Mouse (Mus musculus): ENCODE measurements around the gene Gm48551. TPM values are rescaled to one million over a fixed set of nuclear protein-coding genes. Genes with fewer than 3 reads are reported as not detected.

The Gm48551 gene
- polyA plus RNA-seq, 1 experiment from 2014 or later = 3.6 TPM

DNA sequence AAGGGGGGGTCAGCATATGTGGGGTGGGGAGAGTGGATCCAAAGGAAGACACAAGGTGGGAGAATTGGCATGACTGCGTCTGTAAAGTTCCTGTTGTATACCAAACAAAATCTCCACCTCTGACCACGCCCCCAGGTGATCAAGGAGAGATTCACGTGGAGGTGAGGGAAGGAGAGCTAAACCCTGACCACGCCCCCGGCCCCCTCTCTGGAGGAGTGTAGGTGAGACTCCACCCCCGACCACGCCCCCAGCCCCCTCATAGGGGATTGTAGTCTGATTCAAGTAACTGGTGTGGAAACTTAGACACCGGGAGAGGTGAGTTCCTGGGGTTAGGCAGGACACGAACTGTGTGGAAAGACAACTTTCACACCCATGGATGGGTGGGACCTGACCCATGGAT is 19.8 kb downstream of the Gm48551 start:
- 18% methylated on average over 9 of the region's 9 CpGs for whole genome bisulfite sequencing
- no peak for ATAC-seq
- Histone ChIP-seq H3K27ac (ENCODE audit: low read depth, low read length) (no peak overlapping the region), H3K4me3 (ENCODE audit: low read depth, low read length) (no peak overlapping the region), H3K4me2 (ENCODE audit: low read length) (no peak overlapping the region), H3K27me3 (replicated peaks; ENCODE audit: control insufficient read depth, insufficient read depth, low read length) (0 out of 2 replicates have a peak, but pooled peaks cover 5% of the 10 kb centered on the region), H3K4me1 (ENCODE audit: control insufficient read depth, insufficient read depth, low read length) (peaks cover 34% of the 10 kb centered on the region), H3K9ac (ENCODE audit: low read length) (no peak overlapping the region), H3K9me3 (replicated peaks; ENCODE audit: control insufficient read depth, low read length) (no peaks in the 10 kb centered on the region), H3K36me3 (ENCODE audit: control insufficient read depth, insufficient read depth, low read length) (peaks cover 52% of the 10 kb centered on the region)
- DNase-seq (ENCODE audit: low spot score) = no peak

DNA sequence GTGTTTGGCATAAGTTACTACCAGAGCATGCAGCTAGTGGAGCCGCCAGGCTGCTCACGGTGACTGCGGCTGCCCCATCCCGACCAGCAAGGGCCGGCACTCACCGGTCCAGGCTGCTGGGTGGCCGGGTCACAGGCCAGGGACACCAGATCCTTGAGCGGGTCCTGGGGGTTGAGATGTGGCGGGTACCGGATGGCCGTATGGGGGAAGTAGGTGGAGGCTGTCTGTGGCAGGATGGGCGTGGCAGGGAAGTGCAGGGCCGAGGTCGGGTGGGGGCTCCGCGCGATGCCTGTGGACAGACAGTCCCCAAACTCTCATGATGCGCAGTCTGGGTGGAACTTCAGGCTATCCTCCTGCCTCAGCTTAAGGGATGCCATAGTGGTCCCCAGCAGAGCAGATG is 20.5 kb downstream of the Gm48551 start:
- H3K27me3 ChIP-seq (replicated peaks; ENCODE audit: control insufficient read depth, insufficient read depth, low read length) = 0 out of 2 replicates have a peak, but pooled peaks cover 5% of the 10 kb centered on the region
- peaks cover 34% of the 10 kb centered on the region for H3K4me1 ChIP-seq (ENCODE audit: control insufficient read depth, insufficient read depth, low read length)

DNA sequence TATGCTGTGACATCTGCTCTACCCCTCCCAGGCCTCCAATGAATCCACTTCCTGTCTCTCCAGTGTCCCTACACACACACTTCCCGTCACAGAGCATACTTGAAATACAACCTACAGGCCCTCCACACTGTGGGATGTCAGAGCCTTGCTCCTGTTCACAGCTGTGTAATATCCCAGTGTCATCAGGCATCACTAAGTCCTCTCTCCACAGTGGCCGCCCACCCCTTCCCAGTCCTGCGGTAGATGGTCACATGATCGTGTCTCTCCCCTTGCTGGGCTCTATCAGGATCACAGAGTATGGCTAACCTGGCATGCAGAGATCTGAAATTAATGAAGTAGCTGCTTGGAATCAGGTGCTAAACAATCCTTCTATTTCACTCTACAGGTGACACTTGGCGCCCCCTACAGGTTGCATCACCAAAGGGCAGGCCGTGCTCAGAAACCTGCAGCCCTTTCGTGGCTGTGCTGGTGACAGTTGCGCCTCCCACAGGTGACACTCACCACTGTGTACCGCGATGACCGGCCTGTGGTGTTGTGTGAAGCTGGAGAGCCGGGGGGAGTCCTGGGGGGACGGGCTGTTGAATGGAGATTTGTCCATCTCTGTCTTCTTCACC is 21.4 kb downstream of the Gm48551 start:
- Histone ChIP-seq H3K27ac (ENCODE audit: low read depth, low read length) (no peak overlapping the region), H3K9me3 (replicated peaks; ENCODE audit: control insufficient read depth, low read length) (no peaks in the 10 kb centered on the region), H3K4me1 (ENCODE audit: control insufficient read depth, insufficient read depth, low read length) (peaks cover 34% of the 10 kb centered on the region), H3K4me3 (ENCODE audit: low read depth, low read length) (no peak overlapping the region), H3K9ac (ENCODE audit: low read length) (no peak overlapping the region), H3K4me2 (ENCODE audit: low read length) (no peak overlapping the region), H3K36me3 (ENCODE audit: control insufficient read depth, insufficient read depth, low read length) (peaks cover 37% of the 10 kb centered on the region), H3K27me3 (replicated peaks; ENCODE audit: control insufficient read depth, insufficient read depth, low read length) (0 out of 2 replicates have a peak, but pooled peaks cover 5% of the 10 kb centered on the region)
- ATAC-seq (no peak), DNase-seq (ENCODE audit: low spot score) (peak; percentile 42)
- 47% methylated on average over 13 of the region's 13 CpGs for WGBS

More for the DNA sequence above, 20.5 kb downstream of the Gm48551 start:
- Histone ChIP-seq H3K9ac (ENCODE audit: low read length) (no peak overlapping the region), H3K9me3 (replicated peaks; ENCODE audit: control insufficient read depth, low read length) (no peaks in the 10 kb centered on the region), H3K4me2 (ENCODE audit: low read length) (no peak overlapping the region), H3K4me3 (ENCODE audit: low read depth, low read length) (no peak overlapping the region), H3K36me3 (ENCODE audit: control insufficient read depth, insufficient read depth, low read length) (peaks cover 46% of the 10 kb centered on the region), H3K27ac (ENCODE audit: low read depth, low read length) (no peak overlapping the region)
- ATAC-seq = no peak
- WGBS = 71% methylated on average over 18 of the region's 18 CpGs
- no peak for DNase-seq (ENCODE audit: low spot score)

DNA sequence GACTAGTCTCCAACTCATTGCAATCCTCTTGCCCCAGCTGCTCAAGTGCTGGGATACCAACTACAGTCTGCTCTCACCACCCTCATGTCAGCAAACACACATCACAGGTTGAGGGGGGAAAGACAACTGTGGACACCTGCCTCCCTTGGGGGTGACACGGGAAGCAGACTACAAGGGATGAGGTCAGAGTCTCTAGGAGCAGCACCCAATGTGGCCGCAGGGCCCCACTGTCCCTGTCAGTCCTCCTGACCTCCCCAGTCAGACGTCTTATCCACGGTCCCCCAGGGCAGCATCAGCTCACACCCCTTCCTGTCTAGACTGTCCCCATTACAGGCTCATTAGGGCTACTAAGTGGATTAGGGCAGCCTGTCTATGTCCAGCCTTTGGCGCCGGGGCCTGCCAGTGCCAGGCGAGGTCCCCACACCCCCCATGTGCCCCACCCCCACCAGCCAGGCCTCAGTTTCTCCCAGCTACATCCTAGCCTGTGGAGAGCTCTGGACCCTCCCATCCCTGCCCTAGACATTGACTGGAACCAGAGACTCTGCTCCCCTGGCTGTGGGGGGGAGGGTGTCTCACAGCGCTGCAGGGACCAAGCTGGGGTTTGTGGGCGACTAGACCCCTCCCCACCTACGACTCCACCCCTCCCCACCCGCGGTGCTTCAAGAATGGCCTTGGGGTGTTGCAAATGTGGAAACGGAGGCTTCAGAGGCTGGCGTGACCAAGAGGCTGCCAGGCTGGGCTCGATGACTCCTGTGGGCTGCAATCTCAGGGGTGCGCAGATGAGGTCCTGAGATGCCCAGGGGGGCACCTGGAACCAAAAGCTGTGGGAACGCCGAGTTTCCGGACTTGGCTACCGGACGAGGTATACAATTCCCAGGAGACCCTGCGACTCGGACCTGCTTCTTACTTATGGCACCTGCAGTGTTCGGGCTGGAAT is 22.5 kb downstream of the Gm48551 start:
- no peak overlapping the region for H3K4me3 ChIP-seq (ENCODE audit: low read depth, low read length)
- H3K4me2 ChIP-seq (ENCODE audit: low read length) = 0 out of 2 replicates have a peak overlapping the region, but pooled peaks have one; percentile 16
- WGBS = 31% methylated on average over 23 of the region's 24 CpGs

DNA sequence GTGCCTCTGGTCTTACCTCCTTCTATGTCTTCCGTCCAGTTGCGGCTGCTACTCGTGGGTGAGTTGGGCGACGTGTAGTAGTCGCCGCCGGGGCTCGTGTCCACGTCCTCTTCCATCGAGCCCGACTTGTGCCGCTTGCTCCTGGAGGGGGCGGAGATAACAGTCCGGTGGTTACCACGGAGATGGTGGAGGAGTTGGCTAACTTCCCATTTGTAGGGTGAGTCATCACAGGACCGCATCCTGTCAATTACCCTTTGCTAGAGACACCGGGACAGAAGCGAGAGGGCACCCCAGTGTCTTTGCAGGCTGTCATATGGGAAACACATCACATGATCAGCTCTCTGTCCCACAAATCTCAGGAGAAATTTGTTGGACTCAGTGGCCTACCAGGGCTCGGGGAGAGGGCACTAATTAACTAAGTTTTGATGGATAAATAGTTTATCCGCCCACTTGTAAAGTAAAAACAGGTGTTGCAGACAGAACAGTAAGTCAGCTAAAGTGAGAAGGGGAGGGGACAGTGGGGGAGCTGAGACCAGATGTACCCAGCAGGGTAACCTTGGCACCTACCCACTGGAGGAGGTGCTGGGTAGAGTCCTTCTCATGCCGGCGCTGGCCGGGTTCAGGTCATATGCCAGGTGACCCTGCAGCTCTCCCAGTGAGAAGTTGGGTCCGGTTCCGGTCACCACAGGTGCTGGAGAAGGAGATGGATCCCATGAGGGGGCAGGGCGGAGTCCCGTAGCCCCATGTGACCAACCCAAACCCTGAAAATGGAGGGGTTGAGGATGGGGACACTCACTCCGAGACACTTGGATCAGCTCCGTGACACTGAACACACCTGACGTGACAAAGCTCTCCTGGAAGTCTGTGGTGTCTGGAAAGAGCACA is 23.5 kb downstream of the Gm48551 start:
- no peaks in the 10 kb centered on the region for H3K9me3 ChIP-seq (replicated peaks; ENCODE audit: control insufficient read depth, low read length)
- H3K4me3 ChIP-seq (ENCODE audit: low read depth, low read length) = no peak overlapping the region
- ATAC-seq = no peak
- WGBS = 30% methylated on average over 31 of the region's 31 CpGs
- H3K9ac ChIP-seq (ENCODE audit: low read length) = peak overlapping the region; percentile 32
- DNase-seq (ENCODE audit: low spot score) = peak; percentile 78
- peaks cover 37% of the 10 kb centered on the region for H3K36me3 ChIP-seq (ENCODE audit: control insufficient read depth, insufficient read depth, low read length)
- H3K27ac ChIP-seq (ENCODE audit: low read depth, low read length) = no peak overlapping the region
- 0 out of 2 replicates have a peak, but pooled peaks cover 5% of the 10 kb centered on the region for H3K27me3 ChIP-seq (replicated peaks; ENCODE audit: control insufficient read depth, insufficient read depth, low read length)
- H3K4me2 ChIP-seq (ENCODE audit: low read length) = 0 out of 2 replicates have a peak overlapping the region, but pooled peaks have one; percentile 16
- H3K4me1 ChIP-seq (ENCODE audit: control insufficient read depth, insufficient read depth, low read length) = peaks cover 22% of the 10 kb centered on the region

More for the DNA sequence above, 22.5 kb downstream of the Gm48551 start:
- Histone ChIP-seq H3K36me3 (ENCODE audit: control insufficient read depth, insufficient read depth, low read length) (peaks cover 37% of the 10 kb centered on the region), H3K27me3 (replicated peaks; ENCODE audit: control insufficient read depth, insufficient read depth, low read length) (0 out of 2 replicates have a peak, but pooled peaks cover 5% of the 10 kb centered on the region), H3K9me3 (replicated peaks; ENCODE audit: control insufficient read depth, low read length) (no peaks in the 10 kb centered on the region), H3K4me1 (ENCODE audit: control insufficient read depth, insufficient read depth, low read length) (peaks cover 31% of the 10 kb centered on the region), H3K9ac (ENCODE audit: low read length) (peak overlapping the region; percentile 32; the same call in 1 of the 2 replicates), H3K27ac (ENCODE audit: low read depth, low read length) (no peak overlapping the region)
- no peak for DNase-seq (ENCODE audit: low spot score)
- ATAC-seq = no peak

DNA sequence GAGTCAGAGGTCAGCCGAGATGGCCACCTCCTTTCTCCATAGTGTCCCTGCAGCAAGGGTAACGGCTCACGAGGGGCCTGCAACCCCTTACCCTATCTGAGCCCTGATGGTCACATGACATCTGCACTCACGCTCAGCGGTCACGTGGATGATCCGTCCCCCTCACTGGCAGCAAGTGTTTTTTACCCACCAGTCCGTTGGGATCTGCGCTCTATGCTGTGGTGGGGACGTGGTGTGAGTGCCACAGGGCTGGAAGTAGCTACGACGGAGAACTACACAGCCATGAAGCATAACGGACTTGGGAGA is 24.1 kb downstream of the Gm48551 start:
- Histone ChIP-seq H3K4me3 (ENCODE audit: low read depth, low read length) (no peak overlapping the region), H3K9ac (ENCODE audit: low read length) (no peak overlapping the region; the same call in 1 of the 2 replicates), H3K27me3 (replicated peaks; ENCODE audit: control insufficient read depth, insufficient read depth, low read length) (0 out of 2 replicates have a peak, but pooled peaks cover 5% of the 10 kb centered on the region), H3K4me2 (ENCODE audit: low read length) (no peak overlapping the region), H3K4me1 (ENCODE audit: control insufficient read depth, insufficient read depth, low read length) (peaks cover 16% of the 10 kb centered on the region), H3K27ac (ENCODE audit: low read depth, low read length) (no peak overlapping the region), H3K9me3 (replicated peaks; ENCODE audit: control insufficient read depth, low read length) (no peaks in the 10 kb centered on the region), H3K36me3 (ENCODE audit: control insufficient read depth, insufficient read depth, low read length) (peaks cover 34% of the 10 kb centered on the region)
- DNase-seq (ENCODE audit: low spot score) (no peak), ATAC-seq (no peak)
- 58% methylated on average over 13 of the region's 13 CpGs for WGBS

DNA sequence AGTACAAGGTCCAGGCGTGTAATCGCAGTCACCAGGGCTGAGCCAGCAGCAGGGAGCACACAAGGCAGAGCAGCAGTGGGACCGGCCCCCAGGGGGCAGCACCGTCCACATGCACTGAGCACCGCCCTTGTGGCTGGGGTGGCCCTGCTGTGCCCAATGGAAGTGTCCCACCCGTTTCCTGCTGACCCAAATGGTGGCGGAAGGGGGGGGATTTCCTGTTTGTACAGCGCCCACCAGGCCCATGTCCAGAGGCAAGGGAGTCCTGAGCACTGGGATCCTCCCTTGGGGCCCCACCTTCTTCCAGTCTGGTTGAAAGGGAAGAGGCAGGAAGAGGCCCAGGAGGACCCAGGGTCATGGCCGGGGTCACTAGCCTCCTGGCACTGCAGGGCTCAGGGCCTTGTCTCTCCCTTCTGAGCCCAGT is 24.6 kb downstream of the Gm48551 start:
- H3K4me2 ChIP-seq (ENCODE audit: low read length) = no peak overlapping the region
- H3K27ac ChIP-seq (ENCODE audit: low read depth, low read length) = no peak overlapping the region
- 17% methylated on average over 7 of the region's 9 CpGs for WGBS
- H3K4me1 ChIP-seq (ENCODE audit: control insufficient read depth, insufficient read depth, low read length) = peaks cover 16% of the 10 kb centered on the region
- no peak overlapping the region for H3K4me3 ChIP-seq (ENCODE audit: low read depth, low read length)
- DNase-seq (ENCODE audit: low spot score) (peak; percentile 63), ATAC-seq (peak; percentile 40; the same call in 1 of the 2 replicates)
- peaks cover 30% of the 10 kb centered on the region for H3K36me3 ChIP-seq (ENCODE audit: control insufficient read depth, insufficient read depth, low read length)
- no peak overlapping the region for H3K9ac ChIP-seq (ENCODE audit: low read length)
- no peaks in the 10 kb centered on the region for H3K9me3 ChIP-seq (replicated peaks; ENCODE audit: control insufficient read depth, low read length)
- 0 out of 2 replicates have a peak, but pooled peaks cover 5% of the 10 kb centered on the region for H3K27me3 ChIP-seq (replicated peaks; ENCODE audit: control insufficient read depth, insufficient read depth, low read length)

DNA sequence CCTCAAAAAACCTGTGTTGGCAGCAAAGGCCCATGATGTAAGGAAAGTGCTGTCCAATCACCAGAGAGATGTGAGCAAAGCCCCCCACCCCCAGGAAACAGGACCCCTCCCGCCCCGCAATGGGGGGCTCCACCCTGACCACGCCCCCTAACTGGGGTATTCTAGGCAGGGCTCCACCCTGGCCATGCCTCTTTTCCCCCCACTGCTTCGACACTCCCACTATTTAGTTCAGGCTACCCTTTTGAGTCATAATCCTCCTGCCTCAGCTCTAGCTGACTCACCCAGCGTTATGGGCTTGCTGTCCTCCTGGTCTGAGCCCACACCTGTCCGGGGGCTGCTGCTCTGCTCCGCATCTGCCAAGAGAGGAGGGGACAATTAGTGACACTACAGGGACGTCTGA is 25.1 kb downstream of the Gm48551 start:
- Histone ChIP-seq H3K9me3 (replicated peaks; ENCODE audit: control insufficient read depth, low read length) (no peaks in the 10 kb centered on the region), H3K9ac (ENCODE audit: low read length) (no peak overlapping the region), H3K27ac (ENCODE audit: low read depth, low read length) (no peak overlapping the region), H3K4me3 (ENCODE audit: low read depth, low read length) (no peak overlapping the region), H3K27me3 (replicated peaks; ENCODE audit: control insufficient read depth, insufficient read depth, low read length) (0 out of 2 replicates have a peak, but pooled peaks cover 5% of the 10 kb centered on the region), H3K36me3 (ENCODE audit: control insufficient read depth, insufficient read depth, low read length) (peaks cover 26% of the 10 kb centered on the region), H3K4me2 (ENCODE audit: low read length) (no peak overlapping the region), H3K4me1 (ENCODE audit: control insufficient read depth, insufficient read depth, low read length) (peaks cover 21% of the 10 kb centered on the region)
- DNase-seq (ENCODE audit: low spot score) (no peak), ATAC-seq (no peak)
- WGBS = 13% methylated on average over 8 of the region's 8 CpGs

All from forebrain, embryonic 14.5 days (tissue).